Mouse (Mus musculus) spleen, adult 2 months (tissue): ENCODE measurements around the gene Kiss1r. TPM values are rescaled to one million over a fixed set of nuclear protein-coding genes. Genes with fewer than 3 reads are reported as not detected.

Source experiments
- DNase-seq, 2 experiments: peaks; one replicate each; pipeline versions ENCODE4 v3.0.0 to v3.0.0-alpha.2; 2012 to 2021; ENCODE audit warnings: low spot score in 2 of 2, low read depth in 1 of 2
- H3K27ac ChIP-seq: fragments of 200-500 bp; 2 replicates; pipeline ENCODE4 v1.5.1; 2012; ENCODE audit warnings: low read length, inconsistent platforms; ENCODE audit not compliant: insufficient read depth
- H3K27me3 ChIP-seq: fragments of 200-500 bp; 2 replicates; pipeline ENCODE4 v1.6.1; 2012; ENCODE audit warnings: mild to moderate bottlenecking, moderate library complexity, low read length, inconsistent platforms; ENCODE audit not compliant: control insufficient read depth, insufficient read depth
- H3K36me3 ChIP-seq: fragments of 200-500 bp; 2 replicates; pipeline ENCODE4 v1.6.1; 2012; ENCODE audit warnings: mild to moderate bottlenecking, low read length, inconsistent platforms; ENCODE audit not compliant: control insufficient read depth, insufficient read depth
- H3K4me1 ChIP-seq: fragments of 200-500 bp; 2 replicates; pipeline ENCODE4 v1.6.1; 2011; ENCODE audit warnings: inconsistent platforms; ENCODE audit not compliant: control insufficient read depth, insufficient read depth, insufficient read length
- H3K4me3 ChIP-seq: fragments of 200-500 bp; 2 replicates; pipeline ENCODE4 v1.5.1; 2011; ENCODE audit warnings: mild to moderate bottlenecking, inconsistent platforms; ENCODE audit not compliant: insufficient read depth, insufficient read length; ENCODE audit errors: extremely low read depth
- CTCF ChIP-seq: fragments of 200-500 bp; IDR thresholded peaks from 2 replicates; pipeline ENCODE4 v1.5.1; 2011; ENCODE audit warnings: mild to moderate bottlenecking, inconsistent platforms; ENCODE audit not compliant: insufficient read depth, insufficient read length, insufficient replicate concordance; ENCODE audit errors: extremely low read depth
- POLR2A ChIP-seq: fragments of 200-500 bp; IDR thresholded peaks from 2 replicates; pipeline ENCODE4 v1.6.1; 2011; ENCODE audit warnings: low read depth, low read length, inconsistent platforms
- WGBS: fragments of 180-500 bp; shearing (Covaris S2); methylation state at CpG from one replicate; pipeline ENCODE4 v1.1.7; 2018; 5-methylcytosine and 5-hydroxymethylcytosine counted together
- polyA plus RNA-seq: library from polyadenylated mRNA; depleted of rRNA; stranded (reverse); fragments of >200 nt; gene quantifications from 2 replicates; pipeline ENCODE4 v1.2.3, GENCODE M21; 2012

Gene Kiss1r
- polyA plus RNA-seq, 1 experiment = 5.3 TPM

DNA sequence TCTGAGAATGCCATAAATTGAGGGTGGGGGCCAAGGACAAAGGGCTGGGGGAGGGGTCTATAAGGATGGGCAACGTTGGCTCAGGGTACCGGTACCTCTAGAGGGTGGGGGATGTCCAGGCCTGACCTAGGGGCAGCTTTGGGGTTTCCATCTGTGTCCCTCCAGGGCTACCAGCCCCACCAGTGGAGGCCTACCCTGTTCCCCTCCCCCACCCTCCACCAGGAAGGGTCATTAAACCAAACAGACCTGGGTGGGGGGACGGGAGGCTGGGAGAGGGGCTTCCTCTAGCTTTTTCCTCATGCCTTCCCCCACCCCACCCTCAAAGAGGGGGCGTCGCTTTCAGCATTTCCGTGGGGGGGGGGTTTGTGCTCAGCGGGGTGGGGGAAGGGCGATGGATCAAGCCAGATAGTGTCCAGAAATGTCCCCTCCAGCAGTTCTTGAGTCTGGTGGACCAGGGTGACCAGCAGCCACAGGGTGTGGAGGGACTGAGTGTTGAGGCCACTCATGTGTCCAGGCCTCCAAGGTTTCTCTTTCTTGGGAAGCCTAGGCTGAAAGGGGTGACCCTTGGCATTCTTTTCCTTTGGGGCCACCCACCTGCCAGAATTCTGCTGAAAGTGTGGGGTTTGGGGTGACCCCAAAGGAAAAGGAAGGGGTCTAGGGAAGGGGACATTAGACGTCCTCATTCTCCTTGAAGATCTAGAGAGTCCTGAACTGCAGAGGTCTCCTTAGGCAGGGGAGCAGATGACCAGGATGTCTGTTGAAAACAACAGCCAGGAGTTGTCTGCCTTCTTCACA is 12.3 kb downstream of the Kiss1r start:
- H3K4me1 ChIP-seq = peaks cover 6% of the 10 kb centered on the region; the same call in 1 of the 2 replicates
- DNase-seq = no peak
- no peaks in the 10 kb centered on the region for H3K27me3 ChIP-seq
- no peak overlapping the region for H3K27ac ChIP-seq
- peaks cover 15% of the 10 kb centered on the region for H3K36me3 ChIP-seq
- WGBS = 64% methylated on average over 9 of the region's 9 CpGs
- H3K4me3 ChIP-seq = no peak overlapping the region
- TF ChIP-seq CTCF (no peak), POLR2A (no peak)

DNA sequence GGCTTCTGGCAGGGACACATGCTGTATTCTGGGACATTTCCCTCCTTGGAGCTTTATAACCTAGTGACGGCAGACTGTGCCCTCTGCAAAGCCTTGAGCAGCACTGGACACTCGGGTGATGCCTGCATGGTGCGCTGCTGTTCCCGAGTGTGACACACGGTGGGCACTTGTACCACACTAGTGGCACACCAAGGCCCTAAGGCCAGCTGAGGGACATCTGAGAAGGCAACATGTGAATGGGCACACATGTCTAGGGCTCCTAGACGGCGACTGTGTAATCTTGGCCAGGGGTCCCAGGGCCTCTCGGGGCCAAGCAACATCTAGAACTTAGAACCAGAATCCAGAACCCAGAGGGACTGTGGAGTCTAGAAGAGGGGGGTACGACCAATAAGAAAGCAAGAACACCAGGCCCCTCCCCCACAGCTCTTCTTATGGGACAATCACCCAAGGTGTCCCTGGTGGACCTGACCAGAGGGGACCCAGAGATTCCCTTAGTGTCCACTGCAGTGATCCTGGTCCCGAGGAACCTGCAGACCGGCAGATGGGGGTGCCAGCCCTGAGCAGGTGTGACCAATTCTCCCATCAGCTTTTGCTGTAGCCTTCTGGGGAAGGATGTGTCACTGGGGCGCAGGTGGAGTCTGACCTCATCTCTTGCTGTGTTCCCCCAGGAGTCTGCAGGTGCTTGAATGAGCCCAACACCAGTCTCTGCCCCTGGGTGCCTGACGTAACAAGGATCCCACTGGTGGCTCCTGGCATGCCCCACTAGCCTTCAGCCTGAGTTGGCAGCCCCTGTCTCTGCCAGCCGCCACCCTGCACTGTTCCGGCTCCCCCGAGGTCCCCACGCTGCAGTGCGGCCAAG is 13.4 kb downstream of the Kiss1r start:
- Histone ChIP-seq H3K36me3 (peaks cover 15% of the 10 kb centered on the region), H3K4me3 (no peak overlapping the region), H3K27me3 (no peaks in the 10 kb centered on the region), H3K4me1 (peaks cover 8% of the 10 kb centered on the region; the same call in 1 of the 2 replicates), H3K27ac (no peak overlapping the region)
- DNase-seq = no peak
- no peak for TF ChIP-seq CTCF
- TF ChIP-seq POLR2A = no peak
- WGBS = 86% methylated on average over 18 of the region's 18 CpGs

GRCm38 (mm10) chr10:79930826-79931186 is 14.0 kb downstream of the Kiss1r start:
- Histone ChIP-seq H3K36me3 (peaks cover 15% of the 10 kb centered on the region), H3K4me1 (peaks cover 8% of the 10 kb centered on the region; the same call in 1 of the 2 replicates), H3K4me3 (no peak overlapping the region), H3K27ac (no peak overlapping the region), H3K27me3 (no peaks in the 10 kb centered on the region)
- TF ChIP-seq CTCF (no peak), POLR2A (no peak)
- DNase-seq = no peak
- WGBS = 92% methylated on average over 16 of the region's 16 CpGs

DNA sequence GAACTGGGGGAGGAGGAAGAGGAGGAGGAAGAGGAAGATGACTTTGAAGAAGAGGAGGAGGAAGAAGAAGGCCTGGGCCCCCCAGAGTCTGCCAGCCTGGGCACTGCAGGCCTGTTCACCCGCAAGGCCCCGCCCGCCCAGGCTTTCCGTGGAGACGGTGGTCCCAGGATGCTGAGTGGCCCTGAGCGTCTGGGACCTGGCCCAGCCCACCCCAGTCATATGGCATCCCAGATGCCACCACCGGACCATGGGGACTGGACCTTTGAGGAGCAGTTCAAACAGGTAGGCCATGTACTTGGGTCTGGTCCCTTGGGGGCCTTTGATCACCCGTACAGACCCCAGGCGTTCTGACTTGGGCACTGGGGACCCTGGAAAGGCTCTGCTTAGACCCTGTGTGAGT is 15.0 kb downstream of the Kiss1r start:
- no peak for TF ChIP-seq CTCF
- TF ChIP-seq POLR2A = no peak
- no peaks in the 10 kb centered on the region for H3K27me3 ChIP-seq
- no peak overlapping the region for H3K27ac ChIP-seq
- no peak overlapping the region for H3K4me3 ChIP-seq
- peaks cover 17% of the 10 kb centered on the region; the same call in 1 of the 2 replicates for H3K4me1 ChIP-seq
- no peak for DNase-seq
- H3K36me3 ChIP-seq = peaks cover 15% of the 10 kb centered on the region
- WGBS = 86% methylated on average over 9 of the region's 9 CpGs

GRCm38 (mm10) chr10:79932736-79933135 is 16.0 kb downstream of the Kiss1r start:
- peaks cover 25% of the 10 kb centered on the region for H3K4me1 ChIP-seq
- H3K27ac ChIP-seq = no peak overlapping the region
- no peak for TF ChIP-seq POLR2A
- no peak for TF ChIP-seq CTCF
- H3K4me3 ChIP-seq = no peak overlapping the region
- DNase-seq = no peak
- WGBS = 73% methylated on average over 8 of the region's 8 CpGs
- H3K27me3 ChIP-seq = no peaks in the 10 kb centered on the region
- peaks cover 15% of the 10 kb centered on the region for H3K36me3 ChIP-seq

DNA sequence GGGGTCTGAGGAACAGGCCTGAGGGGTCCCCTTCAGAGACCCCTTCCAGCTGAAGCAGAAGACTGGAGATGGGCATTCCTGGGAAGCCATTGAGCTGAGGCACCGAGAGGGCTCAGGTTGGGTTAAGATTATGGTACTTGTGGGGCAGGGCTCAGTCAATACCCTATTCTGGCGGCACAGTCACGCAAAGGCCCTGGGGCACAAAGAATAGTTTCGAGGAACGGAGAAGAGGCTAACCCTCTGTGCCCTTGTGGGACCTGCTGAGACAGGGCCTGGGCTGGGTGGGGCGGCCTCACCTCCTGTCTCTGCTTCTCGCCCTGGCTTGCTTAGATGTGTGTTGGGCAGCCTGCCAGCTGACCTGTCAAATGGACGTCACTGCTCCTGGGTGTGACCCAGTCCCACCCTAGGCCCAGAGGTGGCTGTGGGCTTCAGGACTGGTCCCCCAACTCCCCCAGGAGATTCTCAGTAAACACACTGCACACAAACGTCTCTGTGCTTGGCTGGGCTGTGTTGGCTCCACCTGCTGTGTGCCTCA is 16.4 kb downstream of the Kiss1r start:
- Histone ChIP-seq H3K4me3 (no peak overlapping the region), H3K27ac (no peak overlapping the region)
- 81% methylated on average over 9 of the region's 9 CpGs for WGBS

More for the DNA sequence above, 16.4 kb downstream of the Kiss1r start:
- TF ChIP-seq POLR2A (no peak), CTCF (no peak)
- no peak for DNase-seq
- peaks cover 15% of the 10 kb centered on the region for H3K36me3 ChIP-seq
- no peaks in the 10 kb centered on the region for H3K27me3 ChIP-seq
- peaks cover 30% of the 10 kb centered on the region for H3K4me1 ChIP-seq
